Mouse (Mus musculus) telencephalon, adult 2 months (tissue): ENCODE data around the gene Akap2.

Experiments used
- DNase-seq: peaks from one replicate; pipeline ENCODE4 v3.0.0-alpha.2; 2011; ENCODE audit warnings: low read depth, low spot score

The Akap2 gene

DNA sequence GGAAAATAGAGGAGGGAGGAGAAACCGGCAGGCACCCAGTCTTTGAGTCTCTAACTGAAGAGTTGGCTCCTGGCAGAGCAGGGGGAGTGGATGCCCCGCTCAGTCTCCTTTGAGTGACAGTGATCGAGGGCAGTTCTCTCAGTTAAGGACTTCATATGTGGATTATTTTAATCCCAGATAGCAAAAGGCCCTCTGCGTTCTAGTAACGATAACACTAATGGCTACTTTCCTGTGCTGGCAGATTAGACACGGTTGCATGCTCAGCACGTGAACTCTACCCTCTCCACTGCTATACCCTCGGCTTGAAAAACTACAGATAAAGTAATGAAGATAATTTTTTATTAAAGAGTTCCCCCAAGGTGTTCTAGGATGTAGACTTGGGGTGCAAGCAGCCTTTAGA lies 76.5 kb downstream of the Akap2 start:
- DNase-seq, result no peak

DNA sequence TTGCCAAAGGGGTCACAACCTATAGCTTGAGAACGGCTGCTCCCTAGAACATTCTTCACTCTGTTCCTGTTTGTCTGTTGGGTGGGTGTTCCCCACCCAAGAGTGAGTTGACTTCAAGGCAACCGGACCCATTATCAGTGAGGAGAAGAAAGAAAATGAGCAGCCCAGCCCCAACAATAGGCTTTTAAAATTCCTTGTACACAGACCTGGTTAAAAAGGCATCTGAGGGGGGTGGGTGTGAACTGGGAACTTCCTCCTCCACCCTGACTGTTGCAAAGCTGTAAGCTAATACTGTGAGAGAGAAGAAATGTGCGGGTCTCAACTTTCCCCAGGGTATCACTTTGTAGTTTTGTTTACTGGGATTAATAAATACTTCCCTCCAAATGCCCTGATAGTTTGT lies 77.1 kb downstream of the Akap2 start:
- DNase-seq, result no peak

DNA sequence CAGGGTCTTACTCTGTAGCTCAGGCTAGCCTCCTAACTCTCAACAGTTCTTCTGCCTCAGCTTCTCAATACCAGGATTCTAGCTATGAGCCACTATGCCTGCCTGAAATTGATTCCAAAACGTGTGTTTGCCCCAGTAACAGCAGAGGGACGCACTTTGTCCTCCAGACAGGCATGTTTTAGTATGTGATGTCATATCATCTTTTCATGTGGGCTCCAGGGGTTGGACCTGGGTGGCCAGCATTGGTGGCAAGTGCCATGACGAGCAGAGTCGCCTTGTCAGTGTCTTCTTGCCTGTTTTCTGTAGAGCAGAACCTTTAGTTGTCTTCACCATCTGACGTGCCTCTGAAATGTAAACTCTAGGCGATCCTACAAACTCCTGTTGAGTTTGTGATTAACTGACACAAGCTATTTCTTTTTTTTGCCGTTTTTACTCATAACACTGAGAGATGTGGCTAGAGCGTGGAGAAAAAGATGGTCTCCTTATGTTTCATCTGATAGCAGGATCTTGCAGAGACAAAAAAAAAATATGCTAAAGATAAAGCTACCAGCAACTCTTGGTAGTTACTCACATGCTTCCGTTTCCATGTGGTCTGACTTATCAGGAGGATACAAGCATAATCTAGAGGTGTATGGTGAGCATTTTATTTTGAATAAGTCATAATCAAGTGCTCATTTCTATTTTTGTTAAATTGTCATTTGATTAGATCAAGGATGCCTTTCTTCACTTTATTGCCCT lies 80.3 kb downstream of the Akap2 start:
- DNase-seq, result no peak

DNA sequence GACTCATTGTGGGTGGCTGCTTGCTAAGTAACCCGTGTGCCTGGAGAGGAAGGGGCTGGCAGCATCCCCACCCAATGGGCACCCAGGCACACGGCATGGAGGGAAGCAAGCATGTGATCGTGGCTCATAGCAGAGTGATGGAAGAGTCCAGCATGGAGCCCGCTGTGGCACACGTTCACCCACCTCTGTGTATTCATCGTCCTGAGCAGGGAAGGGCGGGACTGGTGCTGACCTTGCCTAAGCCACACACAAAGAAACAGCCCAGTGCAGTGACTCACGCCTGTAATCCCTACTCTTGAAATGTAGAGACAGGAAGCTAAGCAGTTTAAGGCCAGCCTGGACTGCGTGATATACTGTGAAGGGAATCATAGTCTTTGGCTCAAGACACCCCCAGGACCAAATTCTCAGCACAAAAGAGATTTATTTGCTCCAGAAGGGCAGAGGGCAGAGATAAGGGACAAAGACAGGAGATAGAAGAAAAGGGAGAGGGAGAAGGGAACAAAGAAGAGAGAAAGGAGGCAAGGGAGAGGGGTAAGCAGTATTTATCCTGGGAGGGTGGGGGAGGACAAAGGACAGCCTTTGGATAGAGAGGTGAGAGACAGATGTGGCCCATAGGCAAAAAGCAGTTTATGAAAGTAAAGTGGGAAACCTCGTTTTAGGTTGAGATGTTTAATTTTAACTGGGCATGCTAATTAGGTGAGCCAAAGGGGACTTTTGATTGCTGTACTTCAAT lies 81.0 kb downstream of the Akap2 start:
- no peak for DNase-seq

DNA sequence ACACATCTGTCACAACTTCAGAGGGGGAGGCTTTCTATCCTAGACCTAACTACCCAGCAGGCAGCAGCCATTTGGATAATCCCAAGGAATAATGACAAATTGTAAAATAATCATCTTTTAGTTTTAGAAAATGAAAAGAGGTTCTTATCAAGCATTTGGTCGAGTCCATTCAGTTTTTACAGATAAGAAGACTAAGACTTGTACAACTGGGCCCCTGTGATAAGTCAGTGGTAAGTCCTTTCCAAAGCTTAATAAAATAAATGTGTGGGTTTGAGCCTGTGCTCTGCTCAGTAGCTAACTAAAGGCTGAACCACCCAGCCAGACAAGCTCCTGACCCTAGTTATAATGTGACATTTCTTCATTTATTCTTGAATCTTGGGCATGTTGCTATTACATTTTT lies 81.8 kb downstream of the Akap2 start:
- DNase-seq, result no peak

DNA sequence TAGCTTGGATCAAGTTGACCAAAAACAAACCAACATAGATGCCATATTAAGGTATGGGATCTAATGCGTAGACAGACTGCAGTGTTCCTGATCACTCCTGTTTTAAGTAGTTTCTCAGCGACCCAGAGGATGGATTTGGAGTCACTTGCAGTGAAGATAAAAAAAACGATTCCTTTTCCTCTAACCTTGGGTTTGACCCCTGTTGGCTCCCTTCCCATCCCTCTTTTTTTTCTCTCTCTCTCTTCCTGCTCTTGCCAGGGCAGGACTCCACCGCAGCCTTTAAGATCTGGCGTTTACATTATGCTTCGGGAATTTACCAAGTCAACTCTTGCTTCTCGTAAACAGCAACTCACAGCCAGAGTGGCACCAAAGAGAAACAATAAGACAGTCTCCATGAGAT lies 83.8 kb downstream of the Akap2 start:
- no peak for DNase-seq

DNA sequence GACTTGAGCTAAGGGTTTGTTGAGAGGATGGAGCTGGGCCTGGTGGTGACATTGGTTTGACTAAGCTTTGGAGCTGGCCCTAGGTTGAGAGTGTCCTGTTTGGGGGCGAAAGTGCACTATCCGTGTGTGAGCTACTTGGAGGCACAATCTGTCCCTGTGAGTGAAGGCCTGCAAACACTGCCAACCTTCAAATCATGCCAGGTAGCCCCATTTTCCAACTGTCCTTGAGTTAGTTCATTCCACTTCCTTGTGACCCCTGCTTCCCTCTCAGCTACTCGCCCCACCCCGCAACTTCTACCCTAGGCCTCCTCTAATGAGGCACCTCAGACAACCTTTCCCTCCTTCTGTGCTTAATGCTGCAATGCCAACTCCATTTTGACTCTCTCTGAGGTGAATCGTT lies 84.5 kb downstream of the Akap2 start:
- no peak for DNase-seq

DNA sequence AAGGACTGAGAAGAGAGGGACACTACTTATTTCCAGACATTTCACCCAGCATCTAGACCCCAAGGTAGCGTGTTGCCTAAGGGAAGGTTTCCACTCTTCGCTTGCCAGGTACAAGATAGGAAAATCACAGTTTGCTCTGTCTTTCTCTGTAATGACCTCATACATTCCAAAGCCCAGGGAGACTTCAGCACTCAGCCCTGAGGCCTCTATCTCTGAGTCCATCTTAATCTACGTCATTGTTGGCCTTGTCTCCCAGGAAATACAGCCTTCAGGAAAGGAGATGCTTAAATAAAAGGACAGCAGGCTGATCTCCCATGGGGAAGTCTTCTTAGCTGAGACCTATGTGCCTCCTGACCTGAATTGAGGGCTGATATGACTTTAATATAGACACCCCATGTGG lies 85.0 kb downstream of the Akap2 start:
- DNase-seq, result no peak

DNA sequence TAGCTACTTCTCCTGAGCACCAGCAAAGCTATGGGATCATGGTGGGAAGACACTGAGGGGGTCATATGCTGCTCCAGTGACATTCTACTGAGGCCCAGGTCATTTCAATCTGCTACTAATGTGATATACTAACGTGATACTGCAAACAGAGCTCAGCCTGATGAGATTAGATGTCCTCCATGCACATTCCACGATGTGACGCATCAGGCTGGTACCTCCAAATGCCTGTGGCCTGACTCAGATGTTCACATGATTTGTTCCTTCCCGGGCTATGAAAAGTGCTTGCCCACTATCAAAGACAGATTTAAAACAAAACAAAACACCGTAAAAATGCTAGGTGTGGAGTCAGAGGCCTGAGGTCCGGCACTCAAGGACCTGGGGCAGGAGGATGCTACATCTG lies 87.4 kb downstream of the Akap2 start:
- DNase-seq, result no peak

DNA sequence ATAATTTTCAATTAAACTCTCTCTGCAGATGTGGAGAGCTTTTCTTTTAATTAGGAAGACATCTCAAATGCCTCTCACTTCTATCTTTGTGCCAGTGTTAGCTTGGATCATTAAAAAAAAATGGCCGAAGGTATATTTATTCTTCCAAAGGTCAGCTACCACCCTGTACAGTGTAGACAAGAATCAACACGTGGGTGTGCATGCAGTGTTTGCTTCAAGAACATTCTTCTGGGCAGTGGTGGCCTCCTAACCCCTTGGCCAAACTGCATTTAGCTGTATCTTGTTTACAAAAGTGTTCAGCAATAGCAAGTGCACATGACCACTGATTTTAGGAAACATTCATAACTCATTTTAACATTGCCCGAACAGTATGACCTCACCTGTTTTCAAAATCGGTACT lies 92.0 kb downstream of the Akap2 start:
- no peak for DNase-seq

DNA sequence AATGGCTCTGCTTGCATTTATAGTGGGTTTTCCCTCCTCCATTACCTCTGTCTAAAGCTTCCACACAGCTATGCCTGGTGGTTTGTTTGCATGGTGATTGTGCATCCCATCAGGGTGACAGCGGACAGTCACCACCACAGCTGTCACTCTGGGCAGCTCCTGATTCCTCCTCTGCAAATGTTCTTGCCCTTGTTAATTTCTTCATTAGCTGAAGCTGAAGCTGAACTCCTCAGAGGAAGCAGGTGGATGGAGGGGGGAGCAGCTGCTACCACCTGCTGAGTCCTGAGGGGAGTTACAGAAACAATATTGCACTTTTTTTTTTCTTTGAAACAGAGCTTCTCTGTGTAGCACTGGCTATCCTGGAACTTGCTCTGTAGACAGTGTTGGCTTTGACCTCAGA lies 94.6 kb downstream of the Akap2 start:
- DNase-seq, result no peak

DNA sequence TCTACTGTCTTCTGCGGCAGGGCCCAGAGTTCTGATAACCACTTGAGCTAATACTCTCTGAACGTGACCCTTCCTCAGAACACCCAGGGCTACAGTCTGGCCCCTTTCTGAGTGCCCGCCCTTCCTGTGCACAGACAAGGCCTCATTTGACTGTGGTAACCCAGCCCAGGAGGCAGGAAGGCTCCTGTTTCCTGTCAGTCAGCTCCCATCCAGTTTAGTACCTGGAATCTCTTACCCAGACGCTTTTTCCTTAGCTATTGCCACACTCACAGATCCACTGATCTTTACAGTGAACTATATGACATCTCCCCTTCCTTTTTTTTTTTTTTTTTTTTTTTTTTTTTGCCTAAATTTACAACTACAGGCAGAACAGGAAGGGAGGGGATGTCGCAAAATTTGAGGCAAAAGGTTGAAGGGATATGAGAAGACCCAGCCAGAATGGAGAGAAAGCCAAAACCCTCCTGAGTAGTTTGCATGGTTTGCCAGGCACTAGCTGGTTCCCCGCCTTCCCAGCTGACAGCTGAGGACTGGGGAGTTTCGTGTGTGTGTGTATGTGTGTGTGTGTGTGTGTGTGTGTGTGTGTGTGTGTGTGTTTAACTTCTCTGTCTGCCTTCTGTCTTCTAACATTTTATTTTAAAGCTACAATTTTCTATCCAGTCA lies 95.6 kb downstream of the Akap2 start:
- DNase-seq, result no peak

DNA sequence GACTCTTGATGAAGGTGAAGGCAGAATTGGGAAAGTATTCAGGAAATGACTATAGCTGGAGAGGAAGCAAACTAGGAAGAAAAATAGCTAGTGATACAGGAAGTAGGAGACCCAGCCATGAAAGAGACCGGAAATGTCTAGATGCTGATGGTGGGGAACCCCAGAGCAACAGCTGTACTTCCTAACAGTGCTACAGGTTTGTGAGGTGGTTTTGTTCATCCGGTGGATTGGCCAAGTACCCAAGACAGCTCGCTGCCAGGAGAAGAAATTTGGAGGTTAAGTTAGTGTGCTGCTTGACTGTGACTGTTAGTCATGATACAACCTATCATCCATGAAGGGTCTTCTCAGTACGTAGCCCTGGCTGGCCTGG lies 96.1 kb downstream of the Akap2 start:
- DNase-seq, result no peak

DNA sequence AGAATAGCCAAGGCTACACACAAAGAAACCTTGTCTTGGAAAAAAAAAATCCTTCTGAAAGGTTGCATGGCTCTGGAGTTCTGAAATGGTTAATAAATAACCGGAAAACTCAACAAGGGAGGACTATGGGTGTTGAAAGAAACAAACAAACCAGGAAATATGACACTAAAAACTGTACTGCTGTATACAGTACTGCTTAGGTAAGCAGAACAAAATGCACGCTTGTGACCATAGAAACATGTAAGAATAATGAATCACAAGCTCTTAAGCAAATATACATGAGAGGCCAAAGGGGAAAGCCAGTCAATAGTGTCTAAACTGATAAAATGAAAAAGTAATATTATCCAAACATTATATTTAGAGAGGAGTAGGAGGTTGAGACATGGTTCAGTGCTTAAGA lies 97.9 kb downstream of the Akap2 start:
- DNase-seq, result no peak

DNA sequence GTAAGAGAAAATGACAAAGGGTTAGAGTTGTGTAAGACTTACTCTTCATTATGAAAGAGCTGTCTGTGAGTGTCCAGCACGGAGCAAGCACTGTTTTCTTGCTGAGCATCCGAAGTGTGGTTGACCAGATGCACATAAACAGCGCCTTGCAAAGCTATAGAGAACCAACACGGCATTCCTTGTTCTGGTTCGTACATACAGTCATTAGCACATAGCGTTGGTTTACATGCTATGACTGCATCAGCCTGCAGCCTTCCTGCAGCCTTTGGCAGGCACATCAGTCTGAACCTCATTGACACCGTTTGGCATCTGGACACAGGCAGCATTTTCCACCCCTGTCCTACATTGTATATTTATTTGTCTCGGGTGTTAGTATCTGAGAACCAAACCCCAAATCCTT lies 98.7 kb downstream of the Akap2 start:
- DNase-seq, result no peak

DNA sequence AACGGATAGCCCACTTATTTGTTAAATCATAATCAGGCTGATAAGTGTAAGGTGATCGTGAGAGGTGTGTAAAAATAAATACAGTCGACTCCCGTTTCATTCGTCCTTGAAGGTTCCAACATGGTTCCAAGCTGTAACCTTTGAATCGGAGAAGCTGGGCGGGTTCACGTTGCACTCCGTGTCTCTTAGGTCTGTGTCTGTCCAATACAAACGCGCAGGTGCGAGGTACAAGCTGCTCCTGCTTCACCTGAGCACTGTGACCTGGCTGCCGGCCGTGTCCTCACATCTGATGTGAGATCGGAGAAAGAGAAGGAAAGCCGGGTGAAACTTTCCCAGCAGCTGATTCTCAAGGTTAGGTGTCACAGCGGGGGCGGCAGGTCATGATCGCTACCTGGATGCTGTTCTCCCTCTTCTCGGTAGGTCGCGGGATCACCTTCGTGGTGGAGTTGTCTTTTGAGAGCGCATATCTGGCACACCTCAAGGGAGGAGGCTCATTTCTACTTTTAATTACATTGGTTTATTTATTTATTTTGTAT lies 103.5 kb downstream of the Akap2 start:
- DNase-seq, result no peak

DNA sequence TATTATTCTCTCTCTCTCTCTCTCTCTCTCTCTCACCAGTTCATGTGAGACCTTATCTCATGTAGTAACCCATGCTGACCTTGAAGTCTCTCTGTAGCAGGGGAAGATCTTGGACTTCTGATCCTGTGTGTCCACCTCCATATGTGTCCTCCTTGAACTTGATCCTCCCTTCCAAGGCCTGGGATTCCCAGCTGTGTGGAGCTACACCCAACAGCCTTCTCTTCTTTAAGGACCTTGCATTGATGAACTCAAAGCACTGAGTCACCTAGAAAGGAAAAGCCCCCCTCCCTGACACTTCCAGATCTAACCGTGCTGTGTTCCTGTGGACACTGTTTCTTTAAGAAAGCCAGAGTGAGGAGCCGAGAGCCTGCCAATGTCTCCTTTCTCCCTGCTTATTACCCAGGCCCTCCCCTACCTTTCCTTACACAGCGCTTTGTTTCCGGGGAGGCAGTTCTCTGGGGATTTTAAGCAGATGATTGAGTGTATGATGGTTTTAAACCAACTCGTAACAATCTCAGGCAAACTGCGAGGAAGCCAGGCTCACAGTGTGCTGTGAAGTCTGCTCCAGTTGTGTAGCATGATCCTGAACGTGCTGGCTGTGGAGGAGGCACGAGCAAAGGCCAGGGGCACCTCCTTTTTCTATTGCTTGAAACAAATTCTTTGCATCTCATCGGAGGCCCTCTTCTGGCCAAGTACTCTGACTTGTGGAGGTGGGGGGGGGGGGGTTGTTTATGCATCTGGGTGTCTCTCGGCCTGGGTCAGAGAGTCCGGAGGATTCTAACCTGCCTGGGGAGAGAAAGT lies 104.3 kb downstream of the Akap2 start:
- peak; percentile 35 for DNase-seq

DNA sequence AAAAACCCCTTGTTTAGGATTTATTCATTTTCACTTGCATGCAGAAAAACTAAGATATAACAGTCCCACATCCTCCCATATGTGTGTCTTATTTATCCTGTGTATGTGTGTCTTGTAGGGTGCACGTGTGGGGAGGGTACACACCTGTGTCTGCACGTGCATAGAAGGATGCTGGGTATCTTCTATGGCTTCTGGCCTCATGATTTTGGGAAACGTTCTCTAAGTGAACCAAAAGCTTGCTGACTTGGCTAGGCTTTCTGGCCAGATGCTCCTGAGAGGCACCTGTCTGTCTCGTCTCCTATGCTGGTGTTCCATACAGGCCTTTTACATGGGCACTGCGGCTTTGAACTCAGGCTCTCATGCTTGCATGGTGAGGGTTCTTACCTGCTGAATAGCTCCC lies 105.2 kb downstream of the Akap2 start:
- no peak for DNase-seq

DNA sequence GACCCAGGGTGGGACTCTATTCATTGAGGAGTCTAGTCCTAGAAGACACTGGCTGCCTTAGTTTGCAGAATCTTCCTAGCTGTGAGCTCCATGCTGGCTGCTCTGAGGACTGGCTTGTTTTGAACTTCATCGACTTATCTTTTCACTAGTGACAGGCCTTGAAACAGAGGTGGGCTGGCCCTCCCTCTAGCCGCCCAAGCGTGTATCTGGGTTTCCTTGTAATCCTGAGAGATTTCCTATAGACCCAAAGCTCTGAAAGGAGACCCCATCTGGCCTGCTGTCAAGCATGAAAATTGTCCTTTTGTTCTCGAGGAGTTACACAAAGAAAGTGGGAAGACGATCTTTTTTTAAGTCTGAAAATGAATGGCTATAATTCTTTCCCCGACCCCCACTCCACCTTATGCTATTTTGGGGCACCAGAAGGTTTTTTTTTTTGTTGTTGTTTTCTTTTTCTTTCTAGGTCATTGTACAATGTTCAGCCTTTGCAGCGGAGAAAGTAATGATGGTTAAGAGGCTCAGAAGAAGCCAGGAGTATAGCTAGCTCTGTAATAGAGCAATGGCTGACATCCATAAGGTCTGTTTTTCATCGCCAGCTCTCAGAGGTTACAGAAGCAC lies 107.3 kb downstream of the Akap2 start:
- no peak for DNase-seq

DNA sequence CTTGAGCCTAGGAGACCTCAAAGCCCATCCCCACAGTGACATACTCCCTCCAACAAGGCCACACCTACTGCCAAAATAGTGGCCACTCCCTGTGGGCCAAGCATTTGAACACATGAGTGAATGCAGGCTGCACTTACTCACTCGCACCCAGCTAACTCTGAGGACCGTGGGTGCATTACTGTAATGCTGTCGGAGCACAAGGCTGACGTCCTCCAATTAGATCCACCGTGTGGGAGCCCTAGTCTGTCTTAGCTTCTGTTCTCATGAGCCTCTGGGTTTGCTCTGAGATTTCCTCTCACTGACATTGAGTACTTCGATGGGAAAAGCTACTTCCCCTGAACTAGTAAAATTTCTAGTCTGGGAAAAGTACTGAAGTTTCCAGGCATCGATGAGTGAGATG lies 108.8 kb downstream of the Akap2 start:
- DNase-seq, result no peak

DNA sequence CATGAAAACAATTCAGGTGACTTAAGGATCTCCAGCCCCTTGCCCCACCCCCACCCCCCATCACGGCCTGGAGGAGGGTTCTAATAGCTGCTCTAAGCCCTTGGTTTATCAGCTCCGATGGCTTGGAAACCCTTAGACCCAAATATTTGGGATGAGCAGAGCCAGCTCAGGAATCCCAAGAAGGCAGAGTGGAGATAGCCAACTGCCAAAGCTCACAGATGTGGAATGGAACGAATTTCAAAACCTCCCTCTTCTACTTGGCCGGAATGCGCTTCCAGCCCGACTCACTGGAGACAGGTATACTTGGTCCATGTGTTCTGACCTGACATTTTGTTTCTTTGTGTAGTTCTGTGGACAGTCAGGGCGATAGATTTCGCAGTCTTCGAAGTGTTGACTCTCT lies 111.7 kb downstream of the Akap2 start:
- no peak for DNase-seq

DNA sequence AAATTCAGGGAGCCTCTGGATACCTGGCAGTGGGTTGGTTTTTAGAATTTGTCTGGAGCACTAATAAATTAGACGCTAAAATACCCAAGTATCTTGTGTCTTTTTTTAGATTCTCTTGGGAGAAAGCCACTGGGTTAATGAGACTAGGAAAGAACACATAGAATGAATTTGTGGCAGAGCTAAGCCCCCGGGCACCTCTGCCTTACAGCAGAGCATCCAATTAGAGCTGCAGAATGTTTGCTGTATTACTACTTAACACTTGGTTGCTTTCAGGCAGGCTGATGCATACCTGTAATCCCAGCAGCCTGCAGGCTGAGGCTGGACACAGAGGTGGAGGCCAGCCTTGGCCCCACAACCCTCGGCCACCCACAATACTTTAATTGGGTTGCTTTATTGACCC lies 112.3 kb downstream of the Akap2 start:
- DNase-seq, result no peak
